In genomic region chr4:53323195-53323594, GRCm38 (mm10) we compare ENCODE assay signal across 20 mouse cellular contexts.
DNase-seq lines count a peak whose midpoint lies in the region; ATAC-seq and TF ChIP-seq lines count a peak whose summit lies in the region.
"Had no signal": no experiment of that assay in that cellular context is flagged by ENCODE, and none has a peak within 500 bp of the region (broad histone marks: within the 10 kb centered on the region; RNA-seq: fewer than 3 reads in every experiment).

No protein-coding gene starts in this region.

- H3K27me3 ChIP-seq in Patski: no peaks in the 10 kb centered on the region
- H3K27me3 ChIP-seq in stomach, postnatal 0 days (ENCODE audit: control insufficient read depth, insufficient read depth, low read length): no peaks in the 10 kb centered on the region
- H3K27me3 ChIP-seq: CH12.LX; embryonic facial prominence, embryonic 13.5 days; forebrain, embryonic 13.5 days; heart, embryonic 13.5 days; hindbrain, embryonic 15.5 days had no signal

- H3K9ac ChIP-seq in stomach, postnatal 0 days (ENCODE audit: low read length): no peak overlapping the region
- H3K9ac ChIP-seq: embryonic facial prominence, embryonic 13.5 days; forebrain, embryonic 13.5 days; forebrain, postnatal 0 days; heart, embryonic 13.5 days; hindbrain, embryonic 15.5 days had no signal

- no peak for ATAC-seq in Patski
- ATAC-seq in stomach, postnatal 0 days (ENCODE audit: low FRiP score, low TSS enrichment): no peak
- ATAC-seq: forebrain, embryonic 13.5 days; forebrain, postnatal 0 days had no signal

- DNase-seq in spleen, postnatal 36 days (ENCODE audit: low spot score in 2 of 2): peak; percentile 32 to 55
- no peak for DNase-seq in spleen, postnatal 10 days (ENCODE audit: low spot score in 2 of 2)
- DNase-seq in Patski (ENCODE audit: low read depth, low spot score): peak; percentile 42
- peak; percentile 5 for DNase-seq in naive thymus-derived CD4-positive, alpha-beta T cell, adult 2 months (ENCODE audit: low read depth)
- DNase-seq in frontal cortex, postnatal 14 days (ENCODE audit: low spot score in 2 of 2): no peak
- DNase-seq in adrenal gland, adult 2 months: no peak
- DNase-seq in stomach, postnatal 0 days (ENCODE audit: low spot score): no peak
- DNase-seq: adrenal gland, postnatal 10 days; cerebellum, adult 11 months; cerebellum, adult 8-10 months; cerebellum, postnatal 25 days; forebrain, postnatal 0 days; gastrocnemius, adult 2 months; gastrocnemius, postnatal 25 days; heart, postnatal 36 days had no signal

- H3K9me3 ChIP-seq in stomach, postnatal 0 days (ENCODE audit: control insufficient read depth, low read length): no peaks in the 10 kb centered on the region
- H3K9me3 ChIP-seq: embryonic facial prominence, embryonic 13.5 days; forebrain, embryonic 13.5 days; heart, embryonic 13.5 days; hindbrain, embryonic 15.5 days had no signal

- CTCF ChIA-PET in Patski (lab: Charles Lee): interaction anchor here (0.9 to 1.3 kb wide), 2 partner anchors 12 to 13 kb away, joined by 3 read pairs; no protein-coding TSS in a partner anchor

- TF ChIP-seq CTCF in Patski (IDR thresholded peaks at IDR 0.05): no peak
- TF ChIP-seq CTCF in stomach, postnatal 0 days (IDR thresholded peaks at IDR 0.05; ENCODE audit: low read depth): no peak

- WGBS in stomach, postnatal 0 days: 57% methylated on average over 3 of the region's 3 CpGs

- H3K4me1 ChIP-seq in stomach, postnatal 0 days (replicated peaks; ENCODE audit: control insufficient read depth, insufficient read depth): no peaks in the 10 kb centered on the region

- no peak overlapping the region for H3K4me3 ChIP-seq in stomach, postnatal 0 days (ENCODE audit: low read depth, low read length)
- H3K4me3 ChIP-seq: embryonic facial prominence, embryonic 13.5 days; forebrain, embryonic 13.5 days; gastrocnemius, adult 2 months; heart, embryonic 13.5 days; hindbrain, embryonic 15.5 days had no signal

- in situ Hi-C loops in Patski (cut with MboI; ENCODE audit: low pct_unique_long_range_greater_than_20kb): no loop called here

- no peak overlapping the region for H3K27ac ChIP-seq in stomach, postnatal 0 days (replicated peaks)
- H3K27ac ChIP-seq: embryonic facial prominence, embryonic 13.5 days; forebrain, embryonic 13.5 days; gastrocnemius, adult 2 months; heart, embryonic 13.5 days; hindbrain, embryonic 15.5 days had no signal

- no peak for TF ChIP-seq EP300 in stomach, postnatal 0 days (optimal IDR thresholded peaks at IDR 0.05)

- POLR2A ChIA-PET in Patski (lab: Charles Lee): interaction anchor here (0.6 kb wide), 1 partner anchor 12 kb away, joined by 3 read pairs; no protein-coding TSS in a partner anchor

- H3K36me3 ChIP-seq in stomach, postnatal 0 days (ENCODE audit: control insufficient read depth, insufficient read depth, low read length): no peaks in the 10 kb centered on the region
- H3K36me3 ChIP-seq: embryonic facial prominence, embryonic 13.5 days; heart, embryonic 13.5 days; hindbrain, embryonic 15.5 days had no signal

- H3K4me2 ChIP-seq in stomach, postnatal 0 days (replicated peaks; ENCODE audit: low read depth): no peak overlapping the region
- H3K4me2 ChIP-seq: embryonic facial prominence, embryonic 13.5 days; forebrain, embryonic 13.5 days; heart, embryonic 13.5 days; hindbrain, embryonic 15.5 days had no signal

Comparison
In these comparisons a context has a peak if more than half of its experiments do, and no peak if none do; other contexts are left out.
1. DNase-seq: peak in spleen, postnatal 36 days (2 of 2), Patski (single experiment) and naive thymus-derived CD4-positive, alpha-beta T cell, adult 2 months (single experiment); none in spleen, postnatal 10 days (0 of 2), frontal cortex, postnatal 14 days (0 of 2), adrenal gland, adult 2 months (single experiment) and stomach, postnatal 0 days (single experiment).